Mouse (Mus musculus) midbrain, postnatal 0 days (tissue): Measurements from ENCODE around the gene Rgp1. TPM values are rescaled to one million over a fixed set of nuclear protein-coding genes. Genes with fewer than 3 reads are reported as not detected.
A peak's percentile ranks its signal among the peaks of the same experiment; 100 is the strongest.

ENCODE experiments used
- ATAC-seq: fragments of 200-750 bp; cut with Nextera tagmentation; 2 replicates; pipeline ENCODE4 v1.8.0; 2017; ENCODE audit warnings: moderate number of reproducible peaks, mild to moderate bottlenecking, moderate TSS enrichment, moderate library complexity; ENCODE audit not compliant: low FRiP score
- DNase-seq: peaks from one replicate; pipeline ENCODE4 v3.0.0-alpha.2; 2015; ENCODE audit warnings: low spot score
- H3K27ac ChIP-seq: fragments of 300-500 bp; sonication (generic); 2 replicates; pipeline ENCODE4 v1.5.1; 2014; ENCODE audit warnings: low read depth, mild to moderate bottlenecking, low read length, mixed read lengths
- H3K27me3 ChIP-seq: fragments of 300-500 bp; sonication (generic); 2 replicates; pipeline ENCODE4 v1.6.1; 2014; ENCODE audit warnings: low read length, control low read depth, mixed read lengths; ENCODE audit not compliant: insufficient read depth
- H3K36me3 ChIP-seq: fragments of 300-500 bp; sonication (generic); 2 replicates; pipeline ENCODE4 v1.6.1; 2014; ENCODE audit warnings: low read length, control low read depth, mixed read lengths; ENCODE audit not compliant: insufficient read depth
- H3K4me1 ChIP-seq: fragments of 300-500 bp; sonication (generic); 2 replicates; pipeline ENCODE4 v1.6.1; 2014; ENCODE audit warnings: mild to moderate bottlenecking, control low read depth, antibody characterized with exemption, low read length, mixed read lengths; ENCODE audit not compliant: insufficient read depth
- H3K4me2 ChIP-seq: fragments of 300-500 bp; sonication (generic); 2 replicates; pipeline ENCODE4 v1.6.1; 2014; ENCODE audit warnings: low read depth, mild to moderate bottlenecking, low read length, mixed read lengths; ENCODE audit not compliant: poor library complexity, severe bottlenecking
- H3K4me3 ChIP-seq: fragments of 300-500 bp; sonication (generic); 2 replicates; pipeline ENCODE4 v1.5.1; 2014; ENCODE audit warnings: low read depth, mild to moderate bottlenecking, low read length, moderate library complexity
- H3K9ac ChIP-seq: fragments of 300-500 bp; sonication (generic); replicated peaks from 2 replicates; pipeline ENCODE4 v1.6.1; 2014; ENCODE audit warnings: mild to moderate bottlenecking, low read length, moderate library complexity, mixed read lengths; ENCODE audit not compliant: poor library complexity, severe bottlenecking
- H3K9me3 ChIP-seq: fragments of 300-500 bp; sonication (generic); 2 replicates; pipeline ENCODE4 v1.6.1; 2016; ENCODE audit warnings: low read length, control low read depth
- CTCF ChIP-seq: IDR thresholded peaks from 2 replicates; pipeline ENCODE4 v1.5.1; 2016; ENCODE audit warnings: antibody characterized with exemption, mild to moderate bottlenecking
- WGBS: fragments of 180-500 bp; shearing (Covaris S2); extraction: QIAGEN DNeasy Blood & Tissue Kit; methylation state at CpG from one replicate; pipeline ENCODE4 v1.1.7; 2014; 5-methylcytosine and 5-hydroxymethylcytosine counted together
- microRNA-seq: library from miRNA; unstranded; fragments of <30 nt; microRNA quantifications from one replicate; pipeline ENCODE4, GENCODE M21; 2016; ENCODE audit warnings: borderline number of aligned reads
- polyA plus RNA-seq: library from polyadenylated mRNA; unstranded; fragments of >200 nt; fragmentation: Nextera tagmentation; extraction: Ambion mirVana; gene quantifications from 2 replicates; pipeline ENCODE4 v1.2.1, GENCODE M21; 2015
- total RNA-seq: library from RNA; depleted of rRNA; stranded (reverse); fragments of >200 nt; gene quantifications from 2 replicates; pipeline ENCODE4 v1.2.3, GENCODE M21; 2014; rRNA removed

The Rgp1 gene
- total and polyA plus RNA-seq, 2 experiments from 2014 or later, result 12.4 to 22.6 TPM

GRCm38 (mm10) chr4:43633736-43634135, 55.2 kb downstream of the Rgp1 start:
- Histone ChIP-seq H3K9me3 (no peaks in the 10 kb centered on the region), H3K4me1 (peaks cover 23% of the 10 kb centered on the region), H3K4me2 (0 out of 2 replicates have a peak overlapping the region, but pooled peaks have one; percentile 1), H3K27ac (no peak overlapping the region), H3K36me3 (no peaks in the 10 kb centered on the region), H3K4me3 (no peak overlapping the region), H3K9ac (no peak overlapping the region), H3K27me3 (no peaks in the 10 kb centered on the region)
- ATAC-seq (no peak), DNase-seq (no peak)
- no peak for TF ChIP-seq CTCF
- 92% methylated on average over 2 of the region's 2 CpGs for WGBS

GRCm38 (mm10) chr4:43634621-43635374, 56.3 kb downstream of the Rgp1 start:
- ATAC-seq (no peak), DNase-seq (no peak)
- no peaks in the 10 kb centered on the region for H3K9me3 ChIP-seq
- no peaks in the 10 kb centered on the region for H3K36me3 ChIP-seq
- no peaks in the 10 kb centered on the region for H3K27me3 ChIP-seq
- no peak for TF ChIP-seq CTCF
- whole genome bisulfite sequencing, result 86% methylated on average over 7 of the region's 7 CpGs
- no peak overlapping the region for H3K4me2 ChIP-seq
- H3K4me1 ChIP-seq, result peaks cover 23% of the 10 kb centered on the region
- no peak overlapping the region for H3K9ac ChIP-seq
- H3K27ac ChIP-seq, result no peak overlapping the region
- H3K4me3 ChIP-seq, result no peak overlapping the region

- no peak for TF ChIP-seq CTCF
- 75% methylated on average over 6 of the region's 6 CpGs for WGBS
These were observed 58.2 kb downstream of the Rgp1 start for GRCm38 (mm10) chr4:43636751-43637150.

More at GRCm38 (mm10) chr4:43636751-43637150, 58.2 kb downstream of the Rgp1 start:
- Histone ChIP-seq H3K4me2 (no peak overlapping the region), H3K27ac (no peak overlapping the region), H3K36me3 (no peaks in the 10 kb centered on the region), H3K9me3 (no peaks in the 10 kb centered on the region), H3K27me3 (no peaks in the 10 kb centered on the region), H3K4me3 (no peak overlapping the region), H3K9ac (no peak overlapping the region), H3K4me1 (peaks cover 19% of the 10 kb centered on the region)
- DNase-seq, result no peak
- ATAC-seq, result no peak

Small RNAs within 50 kb of the gene (microRNA-seq; reads per million reads assigned to microRNA genes)
- gene Gm25262, result not detected

Other genes with a start within 250 kb of the Rgp1 start
- gene Rusc2, start 196.7 kb upstream of the Rgp1 start, total RNA-seq, result 156 and 200 TPM in 2 replicates
- gene Rusc2, start 196.7 kb upstream of the Rgp1 start, polyA plus RNA-seq, result 77.7 and 78.9 TPM in 2 replicates
- 1.7 and 2.8 TPM in 2 replicates for gene Fam166b, start 149.6 kb upstream of the Rgp1 start, total RNA-seq
- 1.6 and 2.2 TPM in 2 replicates for gene Fam166b, start 149.6 kb upstream of the Rgp1 start, polyA plus RNA-seq
- gene Tesk1, start 136.8 kb upstream of the Rgp1 start, total RNA-seq, result 141 and 184 TPM in 2 replicates
- gene Tesk1, start 136.8 kb upstream of the Rgp1 start, polyA plus RNA-seq, result 17.2 and 18.9 TPM in 2 replicates
- gene Cd72, start 124.1 kb upstream of the Rgp1 start, total RNA-seq, result not detected in 2 replicates
- gene Cd72, start 124.1 kb upstream of the Rgp1 start, polyA plus RNA-seq, result 5.2 and 5.4 TPM in 2 replicates
- not detected in 2 replicates for gene Sit1, start 95.0 kb upstream of the Rgp1 start, total RNA-seq
- gene Sit1, start 95.0 kb upstream of the Rgp1 start, polyA plus RNA-seq, result not detected in 2 replicates
- gene Ccdc107, start 85.8 kb upstream of the Rgp1 start, total RNA-seq, result 74.0 and 77.4 TPM in 2 replicates
- 107 and 120 TPM in 2 replicates for gene Ccdc107, start 85.8 kb upstream of the Rgp1 start, polyA plus RNA-seq
- gene Arhgef39, start 79.0 kb upstream of the Rgp1 start, total RNA-seq, result 1.3 and 16.1 TPM in 2 replicates
- gene Arhgef39, start 79.0 kb upstream of the Rgp1 start, polyA plus RNA-seq, result 2.3 and 2.8 TPM in 2 replicates
- gene Car9, start 71.7 kb upstream of the Rgp1 start, total RNA-seq, result 0.05 and 0.52 TPM in 2 replicates
- gene Car9, start 71.7 kb upstream of the Rgp1 start, polyA plus RNA-seq, result 0.69 and 1.1 TPM in 2 replicates
- 1.5 and 3.1 TPM in 2 replicates for gene Tpm2, start 55.0 kb upstream of the Rgp1 start, total RNA-seq
- 6.2 and 6.6 TPM in 2 replicates for gene Tpm2, start 55.0 kb upstream of the Rgp1 start, polyA plus RNA-seq
- 45.4 and 50.4 TPM in 2 replicates for gene Creb3, start 16.4 kb upstream of the Rgp1 start, total RNA-seq
- 85.2 and 91.2 TPM in 2 replicates for gene Creb3, start 16.4 kb upstream of the Rgp1 start, polyA plus RNA-seq
- gene Tln1, start 16.0 kb upstream of the Rgp1 start, total RNA-seq, result 41.3 and 44.4 TPM in 2 replicates
- 72.4 and 75.7 TPM in 2 replicates for gene Tln1, start 16.0 kb upstream of the Rgp1 start, polyA plus RNA-seq
- 29.3 and 56.4 TPM in 2 replicates for gene Gba2, start 158 bp downstream of the Rgp1 start, total RNA-seq
- gene Gba2, start 158 bp downstream of the Rgp1 start, polyA plus RNA-seq, result 47.5 and 50.6 TPM in 2 replicates
- gene Msmp, start 5.8 kb downstream of the Rgp1 start, total RNA-seq, result not detected in 2 replicates
- 1.4 and 2.5 TPM in 2 replicates for gene Msmp, start 5.8 kb downstream of the Rgp1 start, polyA plus RNA-seq
- gene Npr2, start 53.2 kb downstream of the Rgp1 start, total RNA-seq, result 28.2 and 30.5 TPM in 2 replicates
- gene Npr2, start 53.2 kb downstream of the Rgp1 start, polyA plus RNA-seq, result 8.1 and 8.6 TPM in 2 replicates
- gene Spag8, start 74.9 kb downstream of the Rgp1 start, total RNA-seq, result 9.3 and 10.2 TPM in 2 replicates
- gene Spag8, start 74.9 kb downstream of the Rgp1 start, polyA plus RNA-seq, result 7.3 and 8.5 TPM in 2 replicates
- gene Hint2, start 77.8 kb downstream of the Rgp1 start, total RNA-seq, result 51.6 and 60.7 TPM in 2 replicates
- 80.1 and 83.1 TPM in 2 replicates for gene Hint2, start 77.8 kb downstream of the Rgp1 start, polyA plus RNA-seq
- 28.7 and 30.0 TPM in 2 replicates for gene Tmem8b, start 90.3 kb downstream of the Rgp1 start, total RNA-seq
- 9.3 and 13.7 TPM in 2 replicates for gene Tmem8b, start 90.3 kb downstream of the Rgp1 start, polyA plus RNA-seq
- 0.09 TPM in 1 of 2 replicates, not detected in the other for gene Fam221b, start 90.4 kb downstream of the Rgp1 start, total RNA-seq
- gene Fam221b, start 90.4 kb downstream of the Rgp1 start, polyA plus RNA-seq, result 1.4 and 1.5 TPM in 2 replicates
- 0.09 TPM in 1 of 2 replicates, not detected in the other for gene Olfr70, start 122.1 kb downstream of the Rgp1 start, total RNA-seq
- gene Olfr70, start 122.1 kb downstream of the Rgp1 start, polyA plus RNA-seq, result not detected in 2 replicates
- not detected in 2 replicates for gene Olfr71, start 131.5 kb downstream of the Rgp1 start, total RNA-seq
- not detected in 2 replicates for gene Olfr71, start 131.5 kb downstream of the Rgp1 start, polyA plus RNA-seq
- gene Hrct1, start 148.5 kb downstream of the Rgp1 start, total RNA-seq, result 1.1 TPM in 2 replicates
- 0.72 and 1.1 TPM in 2 replicates for gene Hrct1, start 148.5 kb downstream of the Rgp1 start, polyA plus RNA-seq
- not detected in 2 replicates for gene Spaar, start 151.3 kb downstream of the Rgp1 start, total RNA-seq
- gene Spaar, start 151.3 kb downstream of the Rgp1 start, polyA plus RNA-seq, result 0.07 and 0.28 TPM in 2 replicates
- gene Olfr159, start 192.3 kb downstream of the Rgp1 start, total RNA-seq, result not detected in 2 replicates
- gene Olfr159, start 192.3 kb downstream of the Rgp1 start, polyA plus RNA-seq, result not detected in 2 replicates
- gene Olfr156, start 245.2 kb downstream of the Rgp1 start, total RNA-seq, result not detected in 2 replicates
- gene Olfr156, start 245.2 kb downstream of the Rgp1 start, polyA plus RNA-seq, result not detected in 2 replicates